Mouse (Mus musculus) heart, embryonic 14.5 days (tissue): Measurements from ENCODE around the gene Bfsp2. TPM values are rescaled to one million over a fixed set of nuclear protein-coding genes. Genes with fewer than 3 reads are reported as not detected.
"Not testable (repeated sequence)": the region's sequence is repeated elsewhere in the genome, so short reads cannot be mapped to it uniquely, and the experiment has no call there.

Experiments used
- ATAC-seq: fragments of 200-750 bp; cut with Nextera tagmentation; 2 replicates; pipeline ENCODE4 v1.8.0; 2017; ENCODE audit warnings: low read depth, moderate TSS enrichment; ENCODE audit not compliant: insufficient number of reproducible peaks, insufficient read depth, low FRiP score
- H3K27ac ChIP-seq, 2 experiments: fragments of 200-500 bp in 1 of 2; fragments of 300-500 bp in 1 of 2; sonication (generic) in 1 of 2; replicated peaks in 1 of 2; 2 replicates each; pipeline ENCODE4 v1.5.1; 2012 to 2014; ENCODE audit warnings: low read depth in 2 of 2, low read length in 2 of 2, control low read depth in 1 of 2, mild to moderate bottlenecking in 1 of 2, mixed read lengths in 1 of 2; ENCODE audit not compliant: control insufficient read depth in 1 of 2, insufficient read depth in 1 of 2
- H3K27me3 ChIP-seq: fragments of 300-500 bp; sonication (generic); 2 replicates; pipeline ENCODE4 v1.6.1; 2014; ENCODE audit warnings: mild to moderate bottlenecking, low read length, control low read depth; ENCODE audit not compliant: control insufficient read depth, insufficient read depth
- H3K36me3 ChIP-seq: fragments of 300-500 bp; sonication (generic); 2 replicates; pipeline ENCODE4 v1.6.1; 2014; ENCODE audit warnings: mild to moderate bottlenecking, control low read depth, low read length, mixed read lengths; ENCODE audit not compliant: control insufficient read depth, insufficient read depth
- H3K4me1 ChIP-seq, 2 experiments: fragments of 200-500 bp in 1 of 2; fragments of 300-500 bp in 1 of 2; sonication (generic) in 1 of 2; 2 replicates each; pipeline ENCODE4 v1.6.1; 2012 to 2014; ENCODE audit warnings: low read length in 2 of 2, control low read depth in 1 of 2, mixed read lengths in 1 of 2; ENCODE audit not compliant: control insufficient read depth in 2 of 2, insufficient read depth in 2 of 2
- H3K4me2 ChIP-seq: fragments of 300-500 bp; sonication (generic); 2 replicates; pipeline ENCODE4 v1.6.1; 2014; ENCODE audit warnings: mild to moderate bottlenecking, low read length
- H3K4me3 ChIP-seq, 2 experiments: fragments of 200-500 bp in 1 of 2; fragments of 300-500 bp in 1 of 2; sonication (generic) in 1 of 2; 2 replicates each; pipeline ENCODE4 v1.5.1; 2012 to 2014; ENCODE audit warnings: low read length in 2 of 2, mild to moderate bottlenecking in 2 of 2, control low read depth in 1 of 2, low read depth in 1 of 2, moderate library complexity in 1 of 2; ENCODE audit not compliant: control insufficient read depth in 1 of 2, insufficient read depth in 1 of 2
- H3K9ac ChIP-seq: fragments of 300-500 bp; sonication (generic); 2 replicates; pipeline ENCODE4 v1.6.1; 2014; ENCODE audit warnings: mild to moderate bottlenecking, low read length
- H3K9me3 ChIP-seq: fragments of 300-500 bp; sonication (generic); 2 replicates; pipeline ENCODE4 v1.6.1; 2016; ENCODE audit warnings: low read length, control low read depth; ENCODE audit not compliant: control insufficient read depth
- WGBS: fragments of 180-500 bp; shearing (Covaris S2); extraction: QIAGEN DNeasy Blood & Tissue Kit; methylation state at CpG from one replicate; pipeline ENCODE4 v1.1.7; 2014; 5-methylcytosine and 5-hydroxymethylcytosine counted together
- polyA plus RNA-seq: library from polyadenylated mRNA; unstranded; fragments of >200 nt; fragmentation: Nextera tagmentation; extraction: Ambion mirVana; gene quantifications from 2 replicates; pipeline ENCODE4 v1.2.1, GENCODE M21; 2014

Gene Bfsp2
- polyA plus RNA-seq, 1 experiment from 2014 or later, result 0.70 TPM

DNA sequence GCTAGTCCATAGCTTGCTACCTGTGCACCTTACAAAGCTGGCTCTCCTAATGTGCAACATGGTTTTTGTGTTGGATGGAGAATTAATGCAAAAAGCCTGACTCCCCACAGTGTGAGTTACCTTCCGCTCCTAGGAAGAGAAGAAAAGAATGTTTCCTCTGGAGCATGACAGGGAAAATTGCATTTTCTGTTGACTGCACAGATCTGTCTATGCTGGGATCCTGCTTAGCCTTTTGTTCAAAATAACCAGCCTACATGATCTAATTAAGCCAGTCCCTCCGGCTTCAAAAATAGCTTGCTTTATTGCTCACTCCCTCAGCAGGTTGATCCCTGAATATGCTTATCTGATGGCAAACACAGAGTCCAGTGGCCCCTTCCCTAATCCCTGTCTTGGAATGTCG is 59.4 kb downstream of the Bfsp2 start:
- no peak for ATAC-seq
- no peak overlapping the region for H3K27ac ChIP-seq
- H3K36me3 ChIP-seq, result no peaks in the 10 kb centered on the region
- H3K4me2 ChIP-seq, result no peak overlapping the region
- no peaks in the 10 kb centered on the region for H3K27me3 ChIP-seq
- peaks cover 0 to 7% of the 10 kb centered on the region in 2 experiments; a peak in 1 of 4 replicates for H3K4me1 ChIP-seq
- WGBS, result 54% methylated on average over 3 of the region's 3 CpGs
- H3K9ac ChIP-seq, result no peak overlapping the region
- no peak overlapping the region for H3K4me3 ChIP-seq
- H3K9me3 ChIP-seq, result no peaks in the 10 kb centered on the region

DNA sequence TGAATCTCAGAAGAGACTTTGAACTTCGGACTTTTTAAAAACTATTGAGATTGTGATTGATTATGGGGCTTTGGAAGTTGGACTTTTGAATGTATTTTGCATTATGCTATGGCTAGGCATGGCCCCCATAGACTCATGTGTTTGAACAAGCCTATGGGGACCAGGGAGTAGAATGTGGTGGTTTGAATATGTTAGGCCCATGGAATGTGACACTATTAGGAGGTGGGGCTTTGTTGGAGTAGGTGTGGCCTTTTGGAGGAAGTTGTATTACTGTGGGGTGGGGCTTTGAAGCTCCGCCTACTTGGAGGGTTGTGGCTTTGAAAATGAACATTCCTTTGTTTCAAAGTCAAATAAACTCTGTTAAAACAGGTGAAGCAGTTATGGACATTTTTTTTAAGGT is 61.4 kb downstream of the Bfsp2 start:
- no peaks in the 10 kb centered on the region for H3K27me3 ChIP-seq
- no peak overlapping the region for H3K4me2 ChIP-seq
- WGBS, result 89% methylated on average over 2 of the region's 2 CpGs
- no peak overlapping the region for H3K4me3 ChIP-seq
- no peaks in the 10 kb centered on the region for H3K9me3 ChIP-seq
- no peaks in the 10 kb centered on the region for H3K36me3 ChIP-seq
- H3K9ac ChIP-seq, result no peak overlapping the region
- H3K4me1 ChIP-seq, result peaks cover 0 to 4% of the 10 kb centered on the region in 2 experiments; a peak in 1 of 4 replicates
- ATAC-seq, result no peak
- no peak overlapping the region for H3K27ac ChIP-seq

DNA sequence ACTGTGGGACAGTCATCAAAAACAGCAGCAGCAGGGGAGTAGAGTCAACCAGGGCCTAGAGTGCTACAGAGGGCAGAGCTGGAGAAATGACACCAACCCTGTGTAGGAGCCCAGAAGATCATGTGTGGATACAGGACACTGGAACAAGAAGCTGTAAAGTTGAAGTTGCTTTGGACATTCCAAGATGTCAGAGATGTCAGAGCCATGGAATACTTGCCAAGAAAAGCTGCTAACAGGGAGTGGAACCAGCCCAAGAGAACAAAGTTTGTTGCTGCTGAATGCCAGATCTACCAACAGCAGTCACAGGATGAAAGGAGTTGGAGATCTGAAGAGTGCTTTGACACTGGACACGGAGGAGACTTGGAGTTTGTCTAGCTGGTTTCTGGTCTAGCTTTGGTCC is 62.0 kb downstream of the Bfsp2 start:
- H3K4me3 ChIP-seq, H3K4me2 ChIP-seq, H3K36me3 ChIP-seq, H3K9me3 ChIP-seq, H3K27me3 ChIP-seq, H3K9ac ChIP-seq, H3K4me1 ChIP-seq, H3K27ac ChIP-seq, ATAC-seq: not testable (repeated sequence)
- 64% methylated on average over 1 of the region's 1 CpGs for WGBS

DNA sequence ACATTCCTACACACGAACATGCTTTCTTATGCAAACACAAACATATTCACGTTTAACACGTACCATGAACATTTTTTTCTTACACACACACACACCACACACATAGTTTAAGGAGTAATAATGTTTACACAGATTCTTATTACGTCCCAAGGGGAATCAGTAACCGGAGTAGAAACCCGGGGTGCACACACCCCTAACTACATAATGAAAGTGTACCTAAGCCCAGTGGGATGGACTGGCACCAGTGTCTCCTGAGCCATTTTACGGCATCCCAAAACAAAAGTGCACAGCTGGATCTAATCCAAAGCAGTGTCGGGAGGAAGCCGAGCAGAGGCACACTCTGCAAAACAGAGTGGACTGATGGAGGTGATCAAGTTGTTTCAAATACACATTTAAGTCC is 66.8 kb downstream of the Bfsp2 start:
- H3K36me3 ChIP-seq, result no peaks in the 10 kb centered on the region
- no peak for ATAC-seq
- H3K27ac ChIP-seq, result no peak overlapping the region
- no peaks in the 10 kb centered on the region for H3K9me3 ChIP-seq
- H3K4me3 ChIP-seq, result no peak overlapping the region
- 69% methylated on average over 9 of the region's 9 CpGs for WGBS
- no peak overlapping the region for H3K9ac ChIP-seq
- H3K4me1 ChIP-seq, result no peaks in the 10 kb centered on the region
- H3K4me2 ChIP-seq, result no peak overlapping the region
- no peaks in the 10 kb centered on the region for H3K27me3 ChIP-seq

DNA sequence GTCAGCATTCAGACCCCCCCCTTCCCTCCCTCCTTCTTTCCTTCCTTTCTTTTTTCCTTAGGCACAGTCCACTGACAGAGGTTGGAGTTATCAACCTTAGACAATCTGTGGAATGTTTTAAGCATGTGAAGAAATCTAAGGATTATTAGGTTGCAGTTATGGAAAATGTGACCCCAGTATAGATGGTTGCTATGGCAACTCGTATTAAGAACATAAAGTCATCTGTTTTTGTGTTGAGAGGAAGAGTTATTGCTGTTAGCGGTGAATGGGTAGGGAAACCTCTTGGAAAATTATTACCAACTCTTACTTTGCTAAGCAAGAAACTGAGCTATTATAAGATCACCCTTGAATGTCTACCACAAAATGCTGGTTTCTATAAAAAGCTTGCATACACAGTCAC is 71.1 kb downstream of the Bfsp2 start:
- 72% methylated on average over 2 of the region's 2 CpGs for WGBS
- no peak for ATAC-seq

DNA sequence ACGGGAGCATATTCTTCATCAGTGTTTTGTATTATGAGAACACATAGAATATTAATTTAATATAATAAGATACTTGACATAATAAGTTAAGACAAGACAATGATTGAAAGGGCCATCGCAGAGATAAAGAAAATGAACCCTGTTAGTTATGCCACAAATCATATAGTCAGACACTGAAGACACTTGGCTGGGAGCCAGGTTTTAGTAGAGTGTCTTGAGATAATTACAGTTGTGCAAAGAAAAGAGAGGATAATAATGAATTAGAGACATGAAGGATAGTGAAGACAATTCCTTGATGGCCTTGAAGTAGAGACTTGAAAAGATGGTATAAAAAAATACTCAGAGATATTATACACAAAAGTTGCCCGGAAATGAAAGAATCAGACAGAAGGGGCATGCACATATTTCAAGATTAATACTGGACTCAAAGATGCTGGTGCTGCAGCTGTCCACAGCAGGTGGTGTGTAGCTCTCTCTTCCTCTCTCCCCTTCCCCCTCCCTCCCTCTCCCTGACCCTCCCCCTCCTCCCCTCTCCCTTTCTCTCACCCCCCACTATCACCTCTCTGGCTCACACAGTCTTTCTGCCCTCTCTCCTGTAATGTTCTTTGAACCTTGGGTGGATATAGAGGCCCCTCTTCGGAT is 72.0 kb downstream of the Bfsp2 start:
- ATAC-seq, result no peak
- H3K4me3 ChIP-seq, result no peak overlapping the region
- H3K4me2 ChIP-seq, result no peak overlapping the region
- no peaks in the 10 kb centered on the region for H3K9me3 ChIP-seq
- 74% methylated on average over 4 of the region's 4 CpGs for WGBS
- no peak overlapping the region for H3K9ac ChIP-seq
- H3K27ac ChIP-seq, result no peak overlapping the region
- H3K27me3 ChIP-seq, result no peaks in the 10 kb centered on the region
- H3K4me1 ChIP-seq, result no peaks in the 10 kb centered on the region
- no peaks in the 10 kb centered on the region for H3K36me3 ChIP-seq

More for the DNA sequence above, 71.1 kb downstream of the Bfsp2 start:
- no peaks in the 10 kb centered on the region for H3K4me1 ChIP-seq
- no peak overlapping the region for H3K9ac ChIP-seq
- H3K4me3 ChIP-seq, result no peak overlapping the region
- H3K27ac ChIP-seq, result no peak overlapping the region
- no peaks in the 10 kb centered on the region for H3K27me3 ChIP-seq
- H3K36me3 ChIP-seq, result no peaks in the 10 kb centered on the region
- no peaks in the 10 kb centered on the region for H3K9me3 ChIP-seq
- no peak overlapping the region for H3K4me2 ChIP-seq

DNA sequence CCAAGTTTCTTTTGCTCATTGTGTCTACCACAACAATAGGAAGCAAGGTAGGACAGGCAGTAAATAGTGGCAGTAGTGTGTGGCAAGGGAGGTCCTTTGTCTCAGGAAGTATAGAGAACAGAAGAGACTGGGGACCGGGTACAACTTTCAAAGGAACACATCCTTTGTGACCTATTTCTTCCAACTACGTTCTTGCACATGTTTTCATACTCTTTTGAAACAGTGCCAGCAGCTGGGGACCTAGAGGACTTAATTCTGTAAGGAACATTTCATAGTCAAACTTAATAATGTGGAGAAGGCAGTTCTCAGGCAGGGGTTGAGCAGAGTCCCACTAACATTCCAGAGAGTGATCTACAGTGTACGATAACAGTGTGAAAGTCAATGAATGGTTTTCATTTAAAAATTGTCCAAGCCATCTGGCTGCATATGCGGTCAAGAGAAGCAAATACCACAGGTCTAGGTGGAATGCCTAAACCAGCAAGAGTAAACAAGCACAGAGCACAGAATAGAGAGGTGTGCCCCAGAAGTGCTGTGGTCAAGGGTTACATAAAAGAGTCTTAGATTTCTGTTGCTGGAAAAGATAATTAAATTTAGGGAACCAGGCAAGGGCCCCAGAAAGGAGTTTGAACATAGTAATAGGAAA is 76.8 kb downstream of the Bfsp2 start:
- Histone ChIP-seq H3K36me3 (no peaks in the 10 kb centered on the region), H3K9ac (no peak overlapping the region), H3K9me3 (peaks cover 5% of the 10 kb centered on the region), H3K27me3 (no peaks in the 10 kb centered on the region), H3K4me3 (no peak overlapping the region), H3K27ac (no peak overlapping the region), H3K4me1 (peaks cover 3 to 4% of the 10 kb centered on the region in 2 experiments), H3K4me2 (no peak overlapping the region)
- ATAC-seq, result no peak
- WGBS, result 62% methylated on average over 4 of the region's 4 CpGs
